Mouse (Mus musculus) megakaryocyte, embryonic 14.5 days (primary cell): Measurements from ENCODE around the gene Ank3. TPM values are rescaled to one million over a fixed set of nuclear protein-coding genes. Genes with fewer than 3 reads are reported as not detected.

Source experiments
- H3K27me3 ChIP-seq: replicated peaks from 2 replicates; pipeline ENCODE3; 2012; ENCODE audit warnings: inconsistent platforms
- H3K36me3 ChIP-seq: replicated peaks from 2 replicates; pipeline ENCODE3; 2012; ENCODE audit warnings: low read length, inconsistent platforms, mixed read lengths
- H3K4me1 ChIP-seq: 2 replicates; pipeline ENCODE4 v1.6.1; 2012; ENCODE audit warnings: inconsistent platforms
- H3K4me3 ChIP-seq: replicated peaks from 2 replicates; pipeline ENCODE3; 2012; ENCODE audit warnings: moderate library complexity, mild to moderate bottlenecking, inconsistent platforms
- H3K9me3 ChIP-seq: 2 replicates; pipeline ENCODE4 v1.6.1; 2012; ENCODE audit warnings: inconsistent platforms
- FLI1 ChIP-seq: IDR thresholded peaks from 2 replicates; pipeline ENCODE4 v1.6.1; 2012; ENCODE audit warnings: low read length, inconsistent platforms, mixed read lengths
- GATA1 ChIP-seq: IDR thresholded peaks from 3 replicates; pipeline ENCODE4 v1.6.1; 2012; ENCODE audit warnings: mixed read lengths, low read length, inconsistent platforms, borderline replicate concordance
- polyA plus RNA-seq: library from polyadenylated mRNA; stranded (reverse); fragments of >175 nt; gene quantifications from 2 replicates; pipeline ENCODE4 v1.2.3, GENCODE M21; 2012; ENCODE audit warnings: low replicate concordance; ENCODE audit not compliant: insufficient read depth

The Ank3 gene
- polyA plus RNA-seq, 1 experiment: 4.4 TPM

- H3K4me3 ChIP-seq: no peak overlapping the region
- H3K9me3 ChIP-seq: peaks cover 18% of the 10 kb centered on the region; the same call in 1 of the 2 replicates
- H3K36me3 ChIP-seq: no peaks in the 10 kb centered on the region
- no peaks in the 10 kb centered on the region; the same call in 1 of the 2 replicates for H3K4me1 ChIP-seq
- TF ChIP-seq FLI1: no peak
- no peak for TF ChIP-seq GATA1
- no peaks in the 10 kb centered on the region for H3K27me3 ChIP-seq
Observed at GRCm38 (mm10) chr10:69565052-69565451, 166.5 kb downstream of the Ank3 start.

GRCm38 (mm10) chr10:69568976-69569375 lies 170.4 kb downstream of the Ank3 start:
- Histone ChIP-seq H3K36me3 (no peaks in the 10 kb centered on the region), H3K27me3 (peaks cover 5% of the 10 kb centered on the region), H3K4me1 (peaks cover 3% of the 10 kb centered on the region; the same call in 1 of the 2 replicates), H3K4me3 (no peak overlapping the region), H3K9me3 (0 out of 2 replicates have a peak, but pooled peaks cover 6% of the 10 kb centered on the region)
- no peak for TF ChIP-seq GATA1

- H3K4me3 ChIP-seq: no peak overlapping the region
- H3K9me3 ChIP-seq: 0 out of 2 replicates have a peak, but pooled peaks cover 6% of the 10 kb centered on the region
- TF ChIP-seq GATA1 (no peak), FLI1 (no peak)
- H3K4me1 ChIP-seq: peaks cover 3% of the 10 kb centered on the region; the same call in 1 of the 2 replicates
- peaks cover 9% of the 10 kb centered on the region for H3K27me3 ChIP-seq
- H3K36me3 ChIP-seq: no peaks in the 10 kb centered on the region
Observed at GRCm38 (mm10) chr10:69569740-69570139, 171.2 kb downstream of the Ank3 start.

GRCm38 (mm10) chr10:69570466-69571288 lies 172.1 kb downstream of the Ank3 start:
- TF ChIP-seq FLI1: no peak
- TF ChIP-seq GATA1: no peak
- H3K9me3 ChIP-seq: 0 out of 2 replicates have a peak, but pooled peaks cover 6% of the 10 kb centered on the region
- peak overlapping the region; percentile 5 for H3K4me3 ChIP-seq
- 0 out of 2 replicates have a peak, but pooled peaks cover 3% of the 10 kb centered on the region for H3K4me1 ChIP-seq
- peaks cover 9% of the 10 kb centered on the region for H3K27me3 ChIP-seq
- no peaks in the 10 kb centered on the region for H3K36me3 ChIP-seq

GRCm38 (mm10) chr10:69571422-69571821 lies 172.8 kb downstream of the Ank3 start:
- Histone ChIP-seq H3K9me3 (0 out of 2 replicates have a peak, but pooled peaks cover 3% of the 10 kb centered on the region), H3K4me1 (0 out of 2 replicates have a peak, but pooled peaks cover 3% of the 10 kb centered on the region), H3K36me3 (no peaks in the 10 kb centered on the region), H3K27me3 (peaks cover 9% of the 10 kb centered on the region), H3K4me3 (peak overlapping the region; percentile 83)
- no peak for TF ChIP-seq GATA1
- TF ChIP-seq FLI1: no peak

GRCm38 (mm10) chr10:69571972-69572371 lies 173.4 kb downstream of the Ank3 start:
- H3K9me3 ChIP-seq: 0 out of 2 replicates have a peak, but pooled peaks cover under 1% of the 10 kb centered on the region
- TF ChIP-seq FLI1: no peak
- no peak for TF ChIP-seq GATA1
- H3K27me3 ChIP-seq: peaks cover 9% of the 10 kb centered on the region
- no peak overlapping the region for H3K4me3 ChIP-seq
- H3K4me1 ChIP-seq: 0 out of 2 replicates have a peak, but pooled peaks cover 3% of the 10 kb centered on the region
- H3K36me3 ChIP-seq: no peaks in the 10 kb centered on the region

- Histone ChIP-seq H3K4me3 (no peak overlapping the region), H3K9me3 (0 out of 2 replicates have a peak, but pooled peaks cover 7% of the 10 kb centered on the region), H3K4me1 (0 out of 2 replicates have a peak, but pooled peaks cover 3% of the 10 kb centered on the region), H3K36me3 (no peaks in the 10 kb centered on the region), H3K27me3 (peaks cover 9% of the 10 kb centered on the region)
- TF ChIP-seq GATA1 (no peak), FLI1 (no peak)
Observed at GRCm38 (mm10) chr10:69573054-69573453, 174.5 kb downstream of the Ank3 start.

- Histone ChIP-seq H3K4me3 (no peak overlapping the region), H3K9me3 (0 out of 2 replicates have a peak, but pooled peaks cover 7% of the 10 kb centered on the region), H3K4me1 (0 out of 2 replicates have a peak, but pooled peaks cover 3% of the 10 kb centered on the region), H3K27me3 (peaks cover 9% of the 10 kb centered on the region), H3K36me3 (no peaks in the 10 kb centered on the region)
- no peak for TF ChIP-seq GATA1
- TF ChIP-seq FLI1: no peak
Observed at GRCm38 (mm10) chr10:69573746-69574145, 175.2 kb downstream of the Ank3 start.

- Histone ChIP-seq H3K4me1 (0 out of 2 replicates have a peak, but pooled peaks cover 3% of the 10 kb centered on the region), H3K9me3 (peaks cover 7% of the 10 kb centered on the region; the same call in 1 of the 2 replicates), H3K27me3 (peaks cover 9% of the 10 kb centered on the region), H3K4me3 (no peak overlapping the region), H3K36me3 (no peaks in the 10 kb centered on the region)
- no peak for TF ChIP-seq GATA1
- no peak for TF ChIP-seq FLI1
Observed at GRCm38 (mm10) chr10:69574190-69574663, 175.7 kb downstream of the Ank3 start.
